Mouse (Mus musculus) small intestine, adult 10 weeks (tissue): ENCODE measurements around the gene Zfp174. TPM values are rescaled to one million over a fixed set of nuclear protein-coding genes. Genes with fewer than 3 reads are reported as not detected.

Experiments used
- polyA plus RNA-seq: library from polyadenylated mRNA; stranded (reverse); fragments of 350-450 nt; fragmentation: Illumina TruSeq; extraction: RNeasy Lipid Tissue Mini Kit (QIAGEN cat#74804); gene quantifications from one replicate; pipeline ENCODE4 v1.2.3, GENCODE M21; 2014; ENCODE audit warnings: low replicate concordance

Gene Zfp174
- 1.5 TPM for polyA plus RNA-seq

GRCm38 (mm10) chr16:3846711-3847518, at the start of gene Zfp174:
Gene Zfp174 (plus strand): TSS chr16:3847268.

GRCm38 (mm10) chr16:3830588-3831109, 16.4 kb upstream of the Zfp174 start, which contains the start of gene Olfr15:
Gene Olfr15 (plus strand): TSS chr16:3830878.

GRCm38 (mm10) chr16:3872216-3873047, 25.4 kb downstream of the Zfp174 start, which contains the start of gene Naa60:
Gene Naa60 (plus strand): TSS chr16:3872375.

GRCm38 (mm10) chr16:3884201-3885064, 37.4 kb downstream of the Zfp174 start, which contains the start of the genes Zfp597 and Gm20695:
Gene Zfp597 (minus strand): TSS chr16:3884561.
Gene Gm20695 (plus strand): TSS chr16:3884648.

Other genes with a start within 250 kb of the Zfp174 start
- 1.3 TPM for gene Mefv, start 129.2 kb upstream of the Zfp174 start, polyA plus RNA-seq
- 39.3 TPM for gene Zfp263, start 103.2 kb upstream of the Zfp174 start, polyA plus RNA-seq
- not detected for gene Olfr15, start 16.4 kb upstream of the Zfp174 start, polyA plus RNA-seq
- gene Naa60, start 25.1 kb downstream of the Zfp174 start, polyA plus RNA-seq, result 150 TPM
- gene Zfp597, start 37.3 kb downstream of the Zfp174 start, polyA plus RNA-seq, result 14.5 TPM
- gene Gm20695, start 37.4 kb downstream of the Zfp174 start, polyA plus RNA-seq, result 1.3 TPM
- not detected for gene 1700037C18Rik, start 61.4 kb downstream of the Zfp174 start, polyA plus RNA-seq
- gene Cluap1, start 61.5 kb downstream of the Zfp174 start, polyA plus RNA-seq, result 10.1 TPM
- gene Nlrc3, start 129.4 kb downstream of the Zfp174 start, polyA plus RNA-seq, result 2.1 TPM
- gene Slx4, start 156.5 kb downstream of the Zfp174 start, polyA plus RNA-seq, result 16.0 TPM
- 226 TPM for gene Dnase1, start 189.7 kb downstream of the Zfp174 start, polyA plus RNA-seq
- gene Trap1, start 230.6 kb downstream of the Zfp174 start, polyA plus RNA-seq, result 23.0 TPM